Mouse (Mus musculus) ovary, adult 18-20 months (tissue): ENCODE measurements around the gene Gm5148.

Source experiments
- DNase-seq: peaks from one replicate; pipeline ENCODE4 v3.0.0; 2022; ENCODE audit warnings: low spot score, mixed read lengths

The Gm5148 gene

GRCm38 (mm10) chr3:37724171-37724804 is at the start of gene Gm5148:
Gene Gm5148, minus strand, starts transcription at chr3:37724490.
- DNase-seq = peak; percentile 51

DNA sequence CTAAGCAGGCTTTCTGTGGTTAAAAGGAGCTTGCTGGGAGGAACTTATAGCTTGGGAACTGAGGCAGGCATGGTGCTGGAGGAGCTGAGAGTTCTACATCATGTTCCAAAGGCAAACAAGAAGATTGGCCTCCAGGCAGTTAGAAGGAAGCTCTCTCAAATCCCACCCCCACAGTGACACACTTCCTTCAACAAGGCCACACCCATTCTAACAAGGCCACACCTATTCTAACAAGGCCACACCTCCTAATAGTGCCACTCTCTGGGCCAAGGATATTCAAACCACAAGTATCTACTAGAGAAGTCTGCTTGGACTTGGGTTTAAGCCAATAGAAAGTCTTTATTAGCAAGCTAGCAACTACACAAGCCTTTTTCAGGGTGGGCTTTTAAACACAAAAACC is 46.7 kb upstream of the Gm5148 start:
- no peak for DNase-seq

DNA sequence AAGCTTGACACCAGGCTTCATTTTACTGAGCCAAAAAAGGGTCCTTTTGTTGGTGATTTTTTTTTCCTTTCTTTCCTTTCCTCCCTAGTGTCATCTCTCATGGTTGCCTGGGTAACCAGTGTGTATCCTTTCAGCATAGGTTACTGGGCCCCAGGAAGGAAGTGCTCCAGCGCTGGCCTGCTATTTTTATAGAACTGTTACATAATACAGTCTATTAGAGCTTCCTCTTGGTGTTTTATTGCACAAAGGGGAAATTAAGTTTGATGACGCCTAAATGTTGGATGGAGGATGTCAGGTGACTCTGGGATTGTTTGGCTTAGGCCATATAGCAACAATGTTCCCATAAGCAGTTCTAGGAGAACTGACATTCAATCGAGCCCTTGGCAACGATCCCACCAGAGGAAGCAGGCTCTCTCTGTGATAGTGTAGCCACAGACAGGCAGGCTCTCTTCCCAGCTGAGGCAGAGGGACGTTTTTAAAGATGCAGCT is 45.0 kb upstream of the Gm5148 start:
- no peak for DNase-seq

DNA sequence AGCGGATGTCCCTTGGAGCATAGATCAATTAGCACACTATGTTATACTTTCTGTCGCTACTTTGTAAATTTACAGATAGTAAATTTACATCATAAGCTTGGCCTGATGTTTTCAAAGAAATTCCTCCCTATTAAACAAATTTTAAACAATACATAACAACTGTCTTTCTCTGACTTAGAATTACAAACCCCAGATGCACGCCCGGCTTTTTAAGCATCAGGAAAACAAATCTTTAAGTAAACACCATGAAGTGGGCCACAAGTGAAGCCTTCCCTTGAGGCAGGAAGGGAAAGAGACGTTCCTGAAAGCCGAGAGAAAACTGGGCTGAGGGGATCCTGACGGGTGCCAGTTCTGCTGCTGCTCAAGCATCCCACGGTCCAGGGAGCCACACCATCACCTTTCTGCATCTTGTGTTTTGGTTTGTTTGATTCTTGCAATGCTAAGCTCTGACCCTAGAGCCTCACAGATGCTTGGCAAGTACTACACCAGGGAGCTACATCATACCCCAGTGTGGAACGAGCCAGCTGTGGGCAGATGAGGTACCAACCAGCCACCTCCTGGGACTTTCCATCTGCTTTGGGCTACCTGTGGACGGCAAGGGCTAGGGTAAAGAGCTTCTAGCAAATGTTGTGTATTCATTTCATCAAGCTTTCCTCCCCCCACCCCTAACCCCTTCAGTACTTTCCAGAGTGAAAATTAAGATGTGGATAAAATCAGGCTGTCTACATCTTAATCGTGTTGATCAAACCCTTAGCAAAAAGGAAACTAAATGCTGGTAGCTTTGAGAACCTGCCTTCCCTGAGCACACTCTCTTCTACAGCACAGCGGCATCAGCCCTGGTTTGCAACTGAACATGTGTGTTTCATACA is 43.1 kb upstream of the Gm5148 start:
- no peak for DNase-seq

DNA sequence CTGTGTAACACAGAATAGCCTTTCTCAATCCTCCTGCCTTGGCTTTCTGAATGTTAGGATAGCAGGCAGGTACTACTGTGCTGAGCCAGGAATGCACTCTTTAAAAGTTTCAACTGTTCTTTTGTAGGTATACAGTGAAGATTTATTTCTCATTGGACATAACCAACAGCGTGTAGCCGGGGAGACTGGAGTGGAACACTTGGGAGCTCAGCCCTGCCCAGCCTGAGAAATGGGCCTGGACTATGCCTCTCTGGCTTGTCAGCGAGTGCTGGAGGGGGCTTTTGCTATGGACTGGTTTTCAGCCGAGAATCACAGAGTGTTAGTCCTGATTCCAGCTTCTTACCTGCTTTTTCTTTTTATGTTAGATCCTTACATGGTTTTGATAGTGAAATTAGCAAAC is 42.3 kb upstream of the Gm5148 start:
- DNase-seq = no peak

DNA sequence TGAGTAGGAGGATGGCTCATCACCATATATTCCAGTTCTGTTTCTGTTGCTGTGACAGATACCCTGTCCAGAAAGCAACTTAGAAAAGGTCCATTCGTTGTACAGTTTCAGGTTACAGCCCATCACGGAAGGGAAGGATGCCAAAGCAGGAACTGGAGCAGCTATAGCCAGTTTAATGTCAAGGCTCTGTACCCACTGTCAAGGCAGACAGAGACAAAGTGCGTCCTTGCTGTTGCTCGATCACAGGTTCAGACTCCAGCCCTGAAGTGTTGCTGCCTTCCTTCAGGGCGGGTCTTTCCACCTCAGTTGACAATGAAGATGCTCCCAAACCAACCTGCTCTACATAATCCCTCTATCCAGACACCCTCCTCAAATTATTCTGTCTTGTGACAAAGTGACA is 41.7 kb upstream of the Gm5148 start:
- no peak for DNase-seq

DNA sequence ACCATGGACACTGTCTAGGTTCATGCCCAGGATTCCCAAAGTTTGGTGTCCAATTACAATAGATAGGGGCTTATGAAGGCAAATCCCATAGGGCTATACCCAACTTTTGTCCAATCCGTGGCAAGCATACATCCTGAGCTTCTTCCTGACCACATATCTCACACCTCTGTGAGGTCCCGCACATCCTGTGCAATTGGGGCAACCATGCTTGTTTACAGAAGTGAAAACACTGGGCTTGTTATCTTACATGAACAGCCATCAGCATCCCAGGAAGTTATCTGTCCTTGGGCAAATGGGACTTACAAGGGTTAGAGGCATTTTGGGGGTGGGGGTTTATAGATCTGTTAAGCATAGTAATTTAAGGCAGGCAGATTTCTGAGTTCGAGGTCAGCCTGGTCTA is 41.0 kb upstream of the Gm5148 start:
- no peak for DNase-seq

GRCm38 (mm10) chr3:37762303-37762702 is 38.0 kb upstream of the Gm5148 start:
- DNase-seq = no peak

DNA sequence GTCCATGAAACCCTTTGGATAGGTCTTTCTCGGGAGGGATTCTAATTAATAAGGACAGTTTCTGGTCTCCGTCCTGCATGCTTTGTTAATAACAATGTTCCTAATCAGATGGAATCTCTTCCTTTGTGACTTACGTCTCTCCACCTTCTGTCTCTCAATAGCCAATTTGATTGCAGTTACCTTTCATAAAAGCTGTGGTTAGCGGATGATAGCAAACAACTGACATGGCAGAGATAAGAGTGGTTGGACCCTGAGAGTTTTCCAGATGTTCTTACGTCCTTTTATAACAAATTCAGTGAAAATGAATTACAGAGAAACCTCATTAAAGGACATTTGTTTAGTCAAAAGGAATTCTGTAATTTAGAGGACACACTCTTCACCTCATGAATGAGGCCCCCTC is 37.5 kb upstream of the Gm5148 start:
- no peak for DNase-seq

DNA sequence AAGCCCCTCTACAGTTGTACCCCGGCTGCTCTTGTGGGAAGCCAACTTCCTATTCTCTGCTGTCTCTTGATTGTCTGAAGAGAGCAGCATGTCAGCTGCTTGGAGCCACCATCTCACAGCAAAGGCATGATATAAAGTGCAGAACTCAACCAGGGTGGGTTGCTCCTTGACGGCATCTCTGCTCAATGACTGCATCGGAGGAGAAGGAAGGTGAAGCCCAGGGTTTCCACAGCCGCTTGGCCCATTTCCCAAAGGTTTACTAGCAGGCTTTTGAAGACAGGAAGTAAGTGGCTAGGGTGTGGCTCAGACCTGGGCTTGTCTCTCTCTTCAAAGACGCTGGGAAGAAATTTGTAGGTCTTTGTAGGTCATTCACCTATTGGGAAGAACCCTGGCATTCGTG is 36.6 kb upstream of the Gm5148 start:
- no peak for DNase-seq

DNA sequence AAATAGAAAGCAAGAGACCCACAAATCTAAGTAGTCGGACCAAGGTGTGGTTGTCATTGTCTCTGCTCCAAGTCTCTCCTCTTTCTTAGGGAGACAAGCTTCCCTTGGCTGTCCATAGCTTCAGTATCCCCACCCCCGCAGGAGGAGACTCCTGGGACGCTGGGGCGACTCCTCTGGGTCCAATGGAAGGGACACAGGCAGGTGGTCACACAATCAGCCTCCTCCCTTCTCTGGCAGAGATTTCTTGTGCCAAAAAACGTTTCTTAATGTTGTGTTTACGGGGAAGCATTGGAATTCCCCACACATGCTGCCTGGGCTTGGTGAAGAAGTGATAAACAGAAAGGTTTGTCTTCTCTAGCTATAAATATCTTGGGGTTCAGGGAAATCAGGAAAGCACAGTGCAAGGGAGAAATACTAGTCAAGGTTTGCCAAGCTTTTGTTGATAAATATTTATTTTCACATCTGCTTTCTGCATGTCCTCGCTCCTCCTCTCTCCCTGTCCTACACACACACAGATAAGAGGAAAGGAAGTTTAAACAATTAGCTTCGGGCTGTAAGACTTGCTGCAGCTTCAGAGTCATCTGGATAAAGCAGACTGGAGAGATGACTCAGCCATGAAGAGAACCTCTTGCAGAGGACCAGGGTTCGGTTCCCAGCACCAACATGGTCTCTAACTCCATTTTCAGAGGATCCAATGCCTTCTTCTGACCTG is 34.5 kb upstream of the Gm5148 start:
- no peak for DNase-seq

GRCm38 (mm10) chr3:37758124-37758523 is 33.8 kb upstream of the Gm5148 start:
- DNase-seq = peak; percentile 15

DNA sequence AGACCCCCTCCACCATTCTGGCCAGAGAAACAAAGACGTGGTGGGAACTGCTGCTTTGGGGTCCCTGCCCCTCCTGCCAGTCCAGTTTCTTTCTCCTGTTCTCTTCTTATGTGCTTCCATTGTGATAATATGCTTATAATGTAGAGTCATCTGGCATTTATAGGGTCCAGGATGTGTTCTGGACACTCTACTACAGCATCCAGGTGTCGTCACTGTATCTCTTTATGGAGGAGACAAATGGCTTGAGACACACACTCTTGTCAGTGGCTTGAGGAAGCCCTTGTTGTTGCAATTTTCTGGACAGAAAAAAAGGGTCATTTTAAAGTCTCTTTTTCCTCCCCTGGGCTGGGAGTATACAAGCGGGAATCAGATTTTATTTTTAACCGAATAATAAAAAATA is 33.3 kb upstream of the Gm5148 start:
- no peak for DNase-seq

- DNase-seq = no peak
Measured at GRCm38 (mm10) chr3:37756005-37756404, 31.7 kb upstream of the Gm5148 start.

GRCm38 (mm10) chr3:37754639-37755038 is 30.3 kb upstream of the Gm5148 start:
- DNase-seq = no peak

DNA sequence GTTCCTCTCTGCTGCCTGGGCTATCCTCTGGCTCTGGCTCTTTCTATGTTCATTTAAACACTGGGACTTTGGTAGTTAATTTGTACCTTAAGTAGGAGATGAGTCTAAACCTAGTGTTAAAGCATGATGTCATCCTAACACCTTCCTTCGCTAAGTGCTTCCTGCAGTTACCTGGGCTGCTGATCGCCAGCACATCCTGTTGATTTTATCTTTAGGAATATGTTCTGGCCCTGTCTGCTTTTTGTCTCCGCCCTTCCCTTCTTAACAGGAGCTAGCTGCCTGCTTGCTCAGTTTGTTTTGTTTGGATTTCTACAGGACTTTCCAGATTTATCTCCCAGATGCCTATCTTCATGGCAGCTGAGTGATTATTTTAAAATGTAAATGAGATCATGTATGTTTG is 28.9 kb upstream of the Gm5148 start:
- DNase-seq = no peak

- no peak for DNase-seq
Measured at GRCm38 (mm10) chr3:37748002-37748733, 23.9 kb upstream of the Gm5148 start.

GRCm38 (mm10) chr3:37747258-37748001 is 23.1 kb upstream of the Gm5148 start:
- DNase-seq = no peak

GRCm38 (mm10) chr3:37744050-37744449 is 19.8 kb upstream of the Gm5148 start:
- DNase-seq = no peak

GRCm38 (mm10) chr3:37739996-37740395 is 15.7 kb upstream of the Gm5148 start:
- DNase-seq = no peak

DNA sequence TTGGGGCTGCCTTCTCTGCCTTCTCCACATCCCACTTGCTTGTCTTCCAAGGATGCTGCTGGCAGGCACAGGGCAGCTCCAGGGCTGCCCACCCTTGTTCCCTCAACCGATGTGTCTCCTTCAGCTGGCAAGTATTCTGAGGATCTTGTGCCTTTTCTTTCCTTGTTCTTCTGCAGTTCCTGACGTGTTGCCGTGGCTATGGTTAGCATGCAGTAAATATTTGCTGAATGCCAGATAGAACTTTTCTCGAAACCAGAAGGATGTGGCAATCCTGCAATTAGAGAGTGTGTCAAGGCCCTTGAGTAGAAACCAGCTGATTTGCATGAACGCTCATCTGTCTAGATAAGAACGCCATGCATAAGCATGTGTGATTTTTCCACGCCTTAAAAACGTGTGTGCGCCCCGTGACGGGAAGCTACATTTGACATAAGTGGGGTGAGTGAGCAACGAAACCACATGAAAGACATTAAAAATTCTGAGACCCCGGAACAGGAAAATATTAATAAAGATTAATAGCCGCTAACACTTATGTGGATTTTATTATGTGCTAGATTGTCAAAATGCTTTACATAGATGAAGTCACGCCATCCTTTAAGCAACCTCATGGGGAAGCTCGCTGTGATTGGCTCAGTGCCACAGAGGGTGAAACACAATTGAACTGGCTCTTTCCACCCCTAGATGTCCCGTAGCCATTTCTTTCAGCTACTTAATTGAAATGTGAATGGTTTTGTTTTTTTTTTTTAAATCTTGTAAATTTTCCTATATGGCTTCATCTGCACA is 14.1 kb upstream of the Gm5148 start:
- no peak for DNase-seq
